Mouse (Mus musculus) intestine, postnatal 0 days (tissue): Measurements from ENCODE around the gene Cd274. TPM values are rescaled to one million over a fixed set of nuclear protein-coding genes. Genes with fewer than 3 reads are reported as not detected.

ENCODE experiments used
- ATAC-seq: fragments of 200-750 bp; cut with Nextera tagmentation; 2 replicates; pipeline ENCODE4 v1.8.0; 2017; ENCODE audit warnings: mild to moderate bottlenecking, moderate TSS enrichment, moderate library complexity
- H3K27ac ChIP-seq: fragments of 300-500 bp; sonication (generic); 2 replicates; pipeline ENCODE4 v1.5.1; 2014; ENCODE audit warnings: mild to moderate bottlenecking, low read depth, low read length, moderate library complexity
- H3K27me3 ChIP-seq: fragments of 300-500 bp; sonication (generic); replicated peaks from 2 replicates; pipeline ENCODE4 v1.6.1; 2014; ENCODE audit warnings: low read length, mixed read lengths; ENCODE audit not compliant: control insufficient read depth, insufficient read depth
- H3K36me3 ChIP-seq: fragments of 300-500 bp; sonication (generic); 2 replicates; pipeline ENCODE4 v1.6.1; 2014; ENCODE audit warnings: mild to moderate bottlenecking, moderate library complexity; ENCODE audit not compliant: control insufficient read depth, insufficient read depth
- H3K4me1 ChIP-seq: fragments of 300-500 bp; sonication (generic); replicated peaks from 2 replicates; pipeline ENCODE4 v1.6.1; 2014; ENCODE audit warnings: antibody characterized with exemption, low read length, mixed read lengths; ENCODE audit not compliant: control insufficient read depth, insufficient read depth
- H3K4me2 ChIP-seq: fragments of 300-500 bp; sonication (generic); replicated peaks from 2 replicates; pipeline ENCODE4 v1.6.1; 2014; ENCODE audit warnings: low read depth, mild to moderate bottlenecking, moderate library complexity
- H3K4me3 ChIP-seq: fragments of 300-500 bp; sonication (generic); 2 replicates; pipeline ENCODE4 v1.5.1; 2014; ENCODE audit warnings: low read depth, low read length
- H3K9ac ChIP-seq: fragments of 300-500 bp; sonication (generic); 2 replicates; pipeline ENCODE4 v1.6.1; 2014; ENCODE audit warnings: mild to moderate bottlenecking, low read depth, low read length
- H3K9me3 ChIP-seq: fragments of 300-500 bp; sonication (generic); 2 replicates; pipeline ENCODE4 v1.6.1; 2016; ENCODE audit warnings: mixed run types; ENCODE audit not compliant: control insufficient read depth
- CTCF ChIP-seq: sonication (generic); IDR thresholded peaks from 2 replicates; pipeline ENCODE4 v1.5.1; 2016; ENCODE audit warnings: low read depth, mild to moderate bottlenecking, control low read depth, antibody characterized with exemption, moderate library complexity
- WGBS: fragments of 180-500 bp; shearing (Covaris S2); extraction: QIAGEN DNeasy Blood & Tissue Kit; methylation state at CpG from one replicate; pipeline ENCODE4 v1.1.7; 2014; 5-methylcytosine and 5-hydroxymethylcytosine counted together
- polyA plus RNA-seq: library from polyadenylated mRNA; unstranded; fragments of >200 nt; fragmentation: Nextera tagmentation; extraction: Ambion mirVana; gene quantifications from 2 replicates; pipeline ENCODE4 v1.2.1, GENCODE M21; 2015

The Cd274 gene
- polyA plus RNA-seq, 1 experiment from 2014 or later = 0.30 TPM

DNA sequence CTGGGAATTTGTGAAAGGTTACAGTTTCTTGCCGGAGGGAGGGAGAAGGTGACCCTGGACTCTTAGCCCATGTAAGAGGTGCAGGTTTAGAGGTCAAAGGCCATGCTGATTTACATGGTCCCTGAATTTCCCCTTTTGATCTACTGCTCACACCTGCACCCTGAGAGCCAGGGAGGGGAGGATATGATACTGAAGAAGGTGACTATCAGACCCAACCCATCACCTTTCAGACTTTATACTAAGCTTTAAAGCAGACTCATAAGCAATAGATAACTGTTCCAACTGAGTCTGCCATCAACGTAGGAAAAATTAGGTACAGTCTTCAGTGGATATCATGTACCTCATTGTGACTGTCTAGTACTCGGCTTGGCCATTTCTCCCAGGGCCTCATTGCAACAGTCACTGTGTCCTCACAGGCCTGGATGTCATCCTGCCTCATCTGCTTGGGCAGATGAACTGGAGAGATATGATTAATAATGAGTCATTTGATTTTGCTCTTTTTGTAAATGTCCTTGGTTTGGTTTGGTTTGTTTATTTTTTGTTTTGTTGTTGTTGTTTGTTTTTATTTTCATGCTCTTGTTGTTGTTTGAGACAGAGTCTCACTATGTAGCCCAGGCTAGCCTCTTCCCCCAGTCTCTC is 1.5 kb downstream of the Cd274 start:
- Histone ChIP-seq H3K27ac (no peak overlapping the region), H3K36me3 (no peaks in the 10 kb centered on the region), H3K9ac (no peak overlapping the region), H3K4me3 (no peak overlapping the region), H3K9me3 (no peaks in the 10 kb centered on the region), H3K27me3 (no peaks in the 10 kb centered on the region), H3K4me1 (peaks cover 5% of the 10 kb centered on the region; the same call in 1 of the 2 replicates), H3K4me2 (no peak overlapping the region)
- no peak for TF ChIP-seq CTCF
- ATAC-seq = no peak
- 79% methylated on average over 3 of the region's 3 CpGs for WGBS

DNA sequence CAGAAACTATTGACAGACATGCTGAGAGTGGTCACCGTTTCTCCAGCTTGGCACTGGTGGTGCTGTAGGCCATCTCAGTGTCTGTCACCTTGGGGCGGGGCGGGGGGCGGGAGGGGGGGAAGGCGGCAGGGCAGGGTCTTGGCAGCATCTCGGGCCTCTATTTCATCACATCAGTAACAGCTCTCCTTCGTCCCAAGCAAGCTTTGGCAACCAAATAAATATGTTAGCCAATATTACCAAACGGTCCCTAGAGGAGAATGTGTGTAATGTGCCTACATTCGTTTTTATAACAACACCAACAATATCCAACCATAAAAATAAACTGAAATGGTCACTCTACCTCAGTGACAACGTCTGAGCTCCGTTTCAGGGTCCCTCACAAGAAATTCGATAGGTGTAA is 2.9 kb downstream of the Cd274 start:
- 71% methylated on average over 12 of the region's 12 CpGs for WGBS
- Histone ChIP-seq H3K4me3 (no peak overlapping the region), H3K27me3 (no peaks in the 10 kb centered on the region), H3K36me3 (0 out of 2 replicates have a peak, but pooled peaks cover 3% of the 10 kb centered on the region), H3K4me2 (no peak overlapping the region), H3K9ac (no peak overlapping the region), H3K9me3 (no peaks in the 10 kb centered on the region), H3K27ac (no peak overlapping the region), H3K4me1 (peaks cover 5% of the 10 kb centered on the region; the same call in 1 of the 2 replicates)
- no peak for ATAC-seq
- TF ChIP-seq CTCF = no peak

GRCm38 (mm10) chr19:29370545-29371283 is 3.5 kb downstream of the Cd274 start:
- Histone ChIP-seq H3K4me3 (no peak overlapping the region), H3K9me3 (no peaks in the 10 kb centered on the region), H3K4me2 (no peak overlapping the region), H3K4me1 (peaks cover 5% of the 10 kb centered on the region; the same call in 1 of the 2 replicates), H3K27ac (no peak overlapping the region), H3K27me3 (no peaks in the 10 kb centered on the region), H3K36me3 (0 out of 2 replicates have a peak, but pooled peaks cover 3% of the 10 kb centered on the region), H3K9ac (no peak overlapping the region)
- ATAC-seq = no peak
- no peak for TF ChIP-seq CTCF
- WGBS = 79% methylated on average over 7 of the region's 7 CpGs

GRCm38 (mm10) chr19:29371284-29372081 is 4.2 kb downstream of the Cd274 start:
- no peak for ATAC-seq
- H3K36me3 ChIP-seq = 0 out of 2 replicates have a peak, but pooled peaks cover 3% of the 10 kb centered on the region
- H3K4me2 ChIP-seq = peak overlapping the region; percentile 59
- no peaks in the 10 kb centered on the region for H3K9me3 ChIP-seq
- H3K27me3 ChIP-seq = no peaks in the 10 kb centered on the region
- WGBS = 62% methylated on average over 18 of the region's 18 CpGs
- peaks cover 5% of the 10 kb centered on the region; the same call in 1 of the 2 replicates for H3K4me1 ChIP-seq
- TF ChIP-seq CTCF = no peak
- peak overlapping the region; percentile 23 for H3K4me3 ChIP-seq
- H3K27ac ChIP-seq = no peak overlapping the region
- no peak overlapping the region for H3K9ac ChIP-seq

DNA sequence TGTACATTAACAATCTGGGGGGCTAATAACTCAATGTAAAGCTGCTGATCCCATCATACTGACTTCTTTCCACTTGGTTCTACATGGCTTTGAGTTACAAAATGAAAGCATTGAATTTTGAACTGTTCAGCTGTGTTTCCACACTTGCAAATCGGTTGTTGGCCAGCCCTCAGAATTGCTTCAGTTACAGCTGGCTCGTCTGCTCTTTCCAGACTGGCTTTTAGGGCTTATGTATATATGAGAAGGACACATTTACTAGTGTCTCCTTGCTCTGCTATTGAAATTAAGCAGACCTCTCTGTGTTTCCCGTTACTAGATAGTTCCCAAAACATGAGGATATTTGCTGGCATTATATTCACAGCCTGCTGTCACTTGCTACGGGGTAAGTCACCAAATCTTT is 4.9 kb downstream of the Cd274 start:
- no peaks in the 10 kb centered on the region for H3K9me3 ChIP-seq
- ATAC-seq = no peak
- H3K4me2 ChIP-seq = peak overlapping the region; percentile 59
- peak overlapping the region; percentile 23 for H3K4me3 ChIP-seq
- 0 out of 2 replicates have a peak, but pooled peaks cover 3% of the 10 kb centered on the region for H3K36me3 ChIP-seq
- H3K4me1 ChIP-seq = peaks cover 5% of the 10 kb centered on the region; the same call in 1 of the 2 replicates
- no peaks in the 10 kb centered on the region for H3K27me3 ChIP-seq
- 53% methylated on average over 4 of the region's 4 CpGs for WGBS
- no peak overlapping the region for H3K9ac ChIP-seq
- no peak for TF ChIP-seq CTCF
- no peak overlapping the region for H3K27ac ChIP-seq

GRCm38 (mm10) chr19:29372621-29373020 is 5.4 kb downstream of the Cd274 start:
- peak overlapping the region; percentile 59; the same call in 1 of the 2 replicates for H3K4me2 ChIP-seq
- H3K36me3 ChIP-seq = 0 out of 2 replicates have a peak, but pooled peaks cover 3% of the 10 kb centered on the region
- no peaks in the 10 kb centered on the region for H3K9me3 ChIP-seq
- H3K9ac ChIP-seq = no peak overlapping the region
- H3K27me3 ChIP-seq = no peaks in the 10 kb centered on the region
- no peak for ATAC-seq
- WGBS = 82% methylated on average over 3 of the region's 3 CpGs
- no peak overlapping the region for H3K27ac ChIP-seq
- H3K4me1 ChIP-seq = peaks cover 5% of the 10 kb centered on the region; the same call in 1 of the 2 replicates
- no peak for TF ChIP-seq CTCF
- no peak overlapping the region for H3K4me3 ChIP-seq
